Mouse (Mus musculus): ENCODE measurements at regions not wholly inside any gene's neighbourhood (a gene's known extent, or its start where the extent isn't known, plus 50 kb on each side); places are given as distances from the start of the nearest gene placed in this dataset.
"Not testable (repeated sequence)": the region's sequence is repeated elsewhere in the genome, so short reads cannot be mapped to it uniquely, and the experiment has no call there.

- not testable (repeated sequence) for H3K27me3 ChIP-seq; H3K4me3 ChIP-seq; H3K36me3 ChIP-seq; H3K9me3 ChIP-seq; H3K9ac ChIP-seq; ATAC-seq (ENCODE audit: insufficient number of reproducible peaks, insufficient read depth, low FRiP score, low TSS enrichment, low read depth); H3K4me1 ChIP-seq; H3K27ac ChIP-seq; H3K4me2 ChIP-seq
These were observed 448.3 kb upstream of the Klf6 start for GRCm38 (mm10) chr13:5413009-5413408.

DNA sequence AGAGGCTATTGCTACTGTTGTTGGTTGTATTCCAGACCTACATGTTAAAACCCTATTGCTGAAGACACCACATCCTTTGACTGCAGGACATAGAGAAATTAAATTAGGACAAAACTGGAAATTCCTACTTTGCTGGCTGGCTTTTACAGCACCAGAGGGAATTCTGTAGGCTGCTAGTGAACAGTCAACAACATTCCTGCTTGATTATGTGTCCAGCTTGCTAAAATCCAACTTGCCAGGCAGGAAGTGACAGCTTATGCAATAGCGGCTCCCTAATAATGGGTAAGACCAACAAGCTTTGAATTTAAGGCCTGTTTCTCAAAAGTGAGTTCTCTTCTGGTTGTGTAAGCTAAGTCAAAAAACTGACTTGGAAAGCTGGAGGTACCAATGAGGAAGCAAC lies 437.2 kb upstream of the Klf6 start:
- Histone ChIP-seq H3K27me3 (no peaks in the 10 kb centered on the region), H3K4me2 (no peak overlapping the region), H3K9me3 (no peaks in the 10 kb centered on the region), H3K27ac (no peak overlapping the region), H3K36me3 (no peaks in the 10 kb centered on the region), H3K4me1 (no peaks in the 10 kb centered on the region), H3K4me3 (no peak overlapping the region), H3K9ac (no peak overlapping the region)
- 67% methylated on average over 1 of the region's 1 CpGs for WGBS
- ATAC-seq (ENCODE audit: insufficient number of reproducible peaks, insufficient read depth, low FRiP score, low TSS enrichment, low read depth), result no peak

DNA sequence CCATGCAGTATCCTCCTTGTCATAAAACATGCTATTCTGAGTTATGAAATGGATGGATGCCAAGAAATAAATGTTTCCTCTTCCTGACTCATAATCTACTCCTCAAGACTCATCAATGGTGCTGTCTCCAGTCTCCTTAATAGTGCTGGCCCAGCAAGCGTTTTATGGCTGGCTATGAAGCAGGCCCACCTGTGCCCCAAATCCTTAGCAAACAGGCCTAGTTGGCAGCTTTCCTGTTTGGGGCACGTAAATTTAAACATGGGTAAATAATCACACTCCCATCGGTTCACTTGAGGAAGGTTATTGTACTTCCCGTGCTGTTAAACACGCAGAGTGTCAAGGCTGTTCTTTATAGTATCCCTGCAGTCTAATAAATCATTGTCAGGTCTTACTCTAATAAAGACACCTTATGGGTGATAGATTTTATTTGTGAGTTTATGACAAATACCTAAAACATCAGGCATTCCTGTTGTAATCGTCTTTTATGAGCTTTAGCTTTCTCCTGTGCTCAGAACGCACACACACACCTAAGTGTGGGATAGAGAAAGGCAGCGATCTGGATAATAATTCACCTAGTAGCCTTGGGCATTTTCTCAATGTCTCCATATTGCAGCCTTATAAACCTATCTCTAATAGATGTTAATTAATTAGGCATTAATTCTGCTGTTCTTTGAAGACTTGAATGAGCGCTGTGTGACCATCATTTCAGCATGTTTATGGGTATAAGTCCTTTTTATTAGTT lies 435.6 kb upstream of the Klf6 start:
- Histone ChIP-seq H3K9ac (no peak overlapping the region), H3K4me1 (no peaks in the 10 kb centered on the region), H3K4me3 (no peak overlapping the region), H3K27me3 (no peaks in the 10 kb centered on the region), H3K27ac (no peak overlapping the region), H3K9me3 (no peaks in the 10 kb centered on the region), H3K36me3 (no peaks in the 10 kb centered on the region), H3K4me2 (no peak overlapping the region)
- no peak for ATAC-seq (ENCODE audit: insufficient number of reproducible peaks, insufficient read depth, low FRiP score, low TSS enrichment, low read depth)
- WGBS, result 85% methylated on average over 9 of the region's 9 CpGs

DNA sequence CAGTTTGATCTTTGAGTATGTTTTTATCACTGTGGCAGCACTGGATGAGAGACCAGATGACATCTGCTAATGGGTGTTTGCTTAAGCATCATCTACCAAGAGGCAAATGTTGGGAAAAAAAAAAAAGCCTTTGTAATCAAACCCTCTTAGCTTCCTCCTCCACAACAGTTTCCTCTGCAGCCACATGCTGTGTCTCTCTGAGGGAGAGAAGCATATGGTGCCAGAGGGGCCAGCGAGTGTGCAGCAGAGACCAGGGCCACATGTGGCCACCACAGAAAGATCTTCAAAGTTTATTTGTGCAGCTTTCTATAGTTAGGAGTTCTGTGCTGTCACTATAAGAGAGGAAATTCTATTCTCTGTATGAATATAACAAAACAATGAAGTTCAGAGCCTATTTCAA lies 427.6 kb upstream of the Klf6 start:
- Histone ChIP-seq H3K36me3 (no peaks in the 10 kb centered on the region), H3K4me1 (peaks cover 9% of the 10 kb centered on the region), H3K27me3 (no peaks in the 10 kb centered on the region), H3K9ac (no peak overlapping the region), H3K27ac (no peak overlapping the region), H3K4me2 (no peak overlapping the region), H3K4me3 (no peak overlapping the region), H3K9me3 (no peaks in the 10 kb centered on the region)
- no peak for ATAC-seq (ENCODE audit: insufficient number of reproducible peaks, insufficient read depth, low FRiP score, low TSS enrichment, low read depth)
- WGBS, result 21% methylated on average over 1 of the region's 1 CpGs

DNA sequence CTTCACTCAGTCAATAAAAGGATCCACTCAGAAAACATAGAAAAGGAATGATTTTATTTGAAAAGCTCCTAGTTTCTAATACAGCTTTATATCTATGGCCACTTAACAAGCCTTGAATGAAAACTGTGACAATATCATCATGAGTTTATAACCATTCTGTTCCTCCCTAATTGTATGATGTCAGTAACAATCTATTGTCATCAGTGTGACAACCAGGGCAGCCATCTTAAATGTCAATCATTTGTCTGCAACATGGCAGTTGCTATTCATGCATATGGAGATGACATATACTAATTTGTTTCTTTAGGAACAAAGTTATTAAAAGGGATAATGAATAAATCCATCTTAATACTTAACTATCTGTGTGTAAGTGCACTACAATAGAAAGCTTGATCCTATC lies 426.2 kb upstream of the Klf6 start:
- no peaks in the 10 kb centered on the region for H3K36me3 ChIP-seq
- no peak for ATAC-seq (ENCODE audit: insufficient number of reproducible peaks, insufficient read depth, low FRiP score, low TSS enrichment, low read depth)
- H3K27me3 ChIP-seq, result no peaks in the 10 kb centered on the region

GRCm38 (mm10) chr13:5436191-5436590 lies 425.1 kb upstream of the Klf6 start:
- no peak for ATAC-seq (ENCODE audit: insufficient number of reproducible peaks, insufficient read depth, low FRiP score, low TSS enrichment, low read depth)
- H3K9ac ChIP-seq, result no peak overlapping the region
- H3K4me2 ChIP-seq, result no peak overlapping the region

More for the DNA sequence above, 426.2 kb upstream of the Klf6 start:
- Histone ChIP-seq H3K9ac (no peak overlapping the region), H3K4me3 (no peak overlapping the region), H3K4me2 (no peak overlapping the region), H3K9me3 (no peaks in the 10 kb centered on the region), H3K4me1 (peaks cover 9% of the 10 kb centered on the region), H3K27ac (no peak overlapping the region)

DNA sequence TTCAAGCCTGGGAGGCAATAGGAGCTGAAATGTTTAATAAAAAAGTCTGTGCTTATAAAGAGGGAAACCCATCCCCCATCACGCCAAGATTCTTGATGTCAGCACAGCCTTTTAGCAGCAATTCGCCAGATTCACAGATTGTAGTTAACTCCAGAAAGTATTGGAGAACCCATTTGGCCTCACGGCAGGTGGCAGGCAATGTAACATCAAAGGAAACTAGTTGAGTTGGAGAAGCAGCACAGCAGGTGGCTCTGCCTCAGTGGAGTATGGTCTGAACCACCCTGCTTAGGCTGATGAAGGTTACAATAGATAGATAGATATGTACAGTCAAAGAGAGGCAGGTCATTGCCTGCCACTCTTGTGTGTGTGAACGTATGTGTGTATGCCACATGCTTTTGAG lies 420.8 kb upstream of the Klf6 start:
- H3K27me3 ChIP-seq, result no peaks in the 10 kb centered on the region
- H3K9me3 ChIP-seq, result no peaks in the 10 kb centered on the region
- H3K4me1 ChIP-seq, result peaks cover 9% of the 10 kb centered on the region
- no peak overlapping the region for H3K27ac ChIP-seq
- no peak overlapping the region for H3K4me3 ChIP-seq
- H3K4me2 ChIP-seq, result no peak overlapping the region
- 82% methylated on average over 4 of the region's 4 CpGs for WGBS
- no peak overlapping the region for H3K9ac ChIP-seq
- H3K36me3 ChIP-seq, result no peaks in the 10 kb centered on the region
- no peak for ATAC-seq (ENCODE audit: insufficient number of reproducible peaks, insufficient read depth, low FRiP score, low TSS enrichment, low read depth)

More at GRCm38 (mm10) chr13:5436191-5436590, 425.1 kb upstream of the Klf6 start:
- no peaks in the 10 kb centered on the region for H3K27me3 ChIP-seq
- no peaks in the 10 kb centered on the region for H3K36me3 ChIP-seq
- peaks cover 9% of the 10 kb centered on the region for H3K4me1 ChIP-seq
- no peaks in the 10 kb centered on the region for H3K9me3 ChIP-seq
- H3K27ac ChIP-seq, result no peak overlapping the region; the same call in 1 of the 2 replicates
- H3K4me3 ChIP-seq, result no peak overlapping the region
- WGBS, result 34% methylated on average over 2 of the region's 2 CpGs

- Histone ChIP-seq H3K9ac (no peak overlapping the region), H3K4me1 (no peaks in the 10 kb centered on the region), H3K27me3 (no peaks in the 10 kb centered on the region), H3K9me3 (no peaks in the 10 kb centered on the region), H3K4me3 (no peak overlapping the region), H3K36me3 (no peaks in the 10 kb centered on the region), H3K4me2 (no peak overlapping the region), H3K27ac (no peak overlapping the region)
- ATAC-seq (ENCODE audit: insufficient number of reproducible peaks, insufficient read depth, low FRiP score, low TSS enrichment, low read depth), result no peak
- WGBS, result 87% methylated on average over 5 of the region's 5 CpGs
These were observed 416.4 kb upstream of the Klf6 start for GRCm38 (mm10) chr13:5444759-5445478.

DNA sequence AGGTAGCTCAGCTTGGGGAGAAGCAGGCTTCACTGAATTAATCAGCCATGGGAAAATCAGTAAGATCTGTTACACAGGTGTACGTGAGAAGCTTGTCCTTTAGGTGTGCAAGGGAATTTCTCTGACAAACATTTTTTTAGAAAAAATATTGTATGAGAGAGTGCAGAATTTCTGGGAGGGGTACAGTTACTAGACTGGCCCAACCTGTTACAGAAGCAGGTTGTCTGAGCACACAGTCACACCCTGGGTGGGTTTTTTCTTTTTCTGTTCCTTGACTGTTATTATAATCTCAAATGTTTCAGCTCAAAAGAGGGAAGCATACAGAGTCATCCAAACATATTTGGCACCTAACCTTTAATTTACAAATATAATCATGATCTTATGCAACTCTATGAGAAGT lies 412.7 kb upstream of the Klf6 start:
- no peak overlapping the region for H3K9ac ChIP-seq
- ATAC-seq (ENCODE audit: insufficient number of reproducible peaks, insufficient read depth, low FRiP score, low TSS enrichment, low read depth), result no peak
- H3K36me3 ChIP-seq, result no peaks in the 10 kb centered on the region
- 0 out of 2 replicates have a peak, but pooled peaks cover 2% of the 10 kb centered on the region for H3K9me3 ChIP-seq
- no peak overlapping the region for H3K27ac ChIP-seq
- no peak overlapping the region for H3K4me3 ChIP-seq
- 75% methylated on average over 1 of the region's 1 CpGs for WGBS
- H3K4me1 ChIP-seq, result no peaks in the 10 kb centered on the region
- no peak overlapping the region for H3K4me2 ChIP-seq
- no peaks in the 10 kb centered on the region for H3K27me3 ChIP-seq

- Histone ChIP-seq H3K36me3 (no peaks in the 10 kb centered on the region), H3K27me3 (no peaks in the 10 kb centered on the region), H3K9me3 (no peaks in the 10 kb centered on the region), H3K9ac (no peak overlapping the region), H3K4me1 (no peaks in the 10 kb centered on the region), H3K4me2 (no peak overlapping the region), H3K27ac (no peak overlapping the region), H3K4me3 (no peak overlapping the region)
- 76% methylated on average over 2 of the region's 2 CpGs for WGBS
- ATAC-seq (ENCODE audit: insufficient number of reproducible peaks, insufficient read depth, low FRiP score, low TSS enrichment, low read depth), result no peak
These were observed 380.5 kb upstream of the Klf6 start for GRCm38 (mm10) chr13:5480779-5481178.

DNA sequence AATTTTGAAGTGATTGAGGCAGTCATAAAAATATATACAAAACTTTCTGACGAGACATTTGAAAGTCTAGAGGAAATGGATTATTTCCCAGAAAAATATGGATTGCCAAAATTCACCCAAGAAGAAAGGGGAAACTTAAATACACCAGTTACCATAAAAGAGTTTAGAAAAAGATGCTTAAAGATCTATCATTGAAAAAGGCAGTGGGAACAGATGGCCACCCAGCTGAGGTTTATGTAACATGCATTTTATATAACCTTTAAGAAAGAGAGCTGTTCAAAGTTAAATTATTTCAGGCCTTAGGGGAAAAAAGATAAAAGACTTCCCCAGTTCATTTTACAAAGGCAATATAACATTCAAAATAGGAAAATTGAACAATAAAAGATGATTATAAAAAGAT lies 369.0 kb upstream of the Klf6 start:
- 47% methylated on average over 1 of the region's 1 CpGs for WGBS

GRCm38 (mm10) chr13:5497535-5497934 lies 363.7 kb upstream of the Klf6 start:
- ATAC-seq (ENCODE audit: insufficient number of reproducible peaks, insufficient read depth, low FRiP score, low TSS enrichment, low read depth), result no peak
- H3K4me3 ChIP-seq, result no peak overlapping the region
- no peaks in the 10 kb centered on the region for H3K4me1 ChIP-seq

More for the DNA sequence above, 369.0 kb upstream of the Klf6 start:
- H3K9me3 ChIP-seq, result no peaks in the 10 kb centered on the region
- H3K27ac ChIP-seq, result no peak overlapping the region
- no peak overlapping the region for H3K4me3 ChIP-seq
- no peak for ATAC-seq (ENCODE audit: insufficient number of reproducible peaks, insufficient read depth, low FRiP score, low TSS enrichment, low read depth)
- H3K27me3 ChIP-seq, result no peaks in the 10 kb centered on the region
- no peaks in the 10 kb centered on the region for H3K36me3 ChIP-seq
- H3K4me2 ChIP-seq, result no peak overlapping the region
- no peak overlapping the region for H3K9ac ChIP-seq
- H3K4me1 ChIP-seq, result no peaks in the 10 kb centered on the region

More at GRCm38 (mm10) chr13:5497535-5497934, 363.7 kb upstream of the Klf6 start:
- no peaks in the 10 kb centered on the region for H3K9me3 ChIP-seq
- H3K36me3 ChIP-seq, result no peaks in the 10 kb centered on the region
- H3K27ac ChIP-seq, result no peak overlapping the region
- H3K4me2 ChIP-seq, result no peak overlapping the region
- H3K9ac ChIP-seq, result no peak overlapping the region
- no peaks in the 10 kb centered on the region for H3K27me3 ChIP-seq

Measured in embryonic facial prominence, embryonic 13.5 days (tissue).